Mouse (Mus musculus) c-Kit-positive CD71-negative TER-119-negative erythroid progenitor cells, embryonic 14.5 days (primary cell): ENCODE data around the gene Chrna9.
A peak's percentile ranks its signal among the peaks of the same experiment; 100 is the strongest.

Source experiments
- DNase-seq: peaks from one replicate; pipeline ENCODE4 v3.0.0-alpha.2; 2013; ENCODE audit warnings: low read depth

The Chrna9 gene

GRCm38 (mm10) chr5:65919326-65919725, 15.4 kb upstream of the Chrna9 start:
- no peak for DNase-seq

- no peak for DNase-seq
Measured at GRCm38 (mm10) chr5:65919904-65920303, 14.8 kb upstream of the Chrna9 start.

- no peak for DNase-seq
Measured at GRCm38 (mm10) chr5:65920701-65921426, 13.9 kb upstream of the Chrna9 start.

- no peak for DNase-seq
Measured at GRCm38 (mm10) chr5:65921477-65922138, 13.1 kb upstream of the Chrna9 start.

DNA sequence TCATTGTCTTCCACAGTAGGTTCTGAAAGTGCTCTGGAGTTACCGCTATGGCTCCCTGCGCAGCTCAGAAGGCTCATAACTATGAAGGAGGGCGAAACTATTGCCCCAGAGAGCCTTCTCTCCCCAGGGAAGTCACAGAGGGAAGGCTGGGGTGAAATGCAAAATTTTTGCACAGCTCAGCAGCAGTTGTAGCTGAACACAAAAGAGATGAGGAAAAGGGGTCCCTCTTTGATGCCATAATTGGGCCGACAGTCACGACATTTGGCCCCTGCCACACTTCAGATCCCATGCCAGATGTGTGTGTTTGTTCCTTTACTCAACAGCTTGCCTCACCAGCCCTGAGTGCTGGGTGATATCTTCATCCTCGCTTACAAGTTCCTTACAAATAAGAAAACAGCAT, 8.1 kb upstream of the Chrna9 start:
- no peak for DNase-seq

DNA sequence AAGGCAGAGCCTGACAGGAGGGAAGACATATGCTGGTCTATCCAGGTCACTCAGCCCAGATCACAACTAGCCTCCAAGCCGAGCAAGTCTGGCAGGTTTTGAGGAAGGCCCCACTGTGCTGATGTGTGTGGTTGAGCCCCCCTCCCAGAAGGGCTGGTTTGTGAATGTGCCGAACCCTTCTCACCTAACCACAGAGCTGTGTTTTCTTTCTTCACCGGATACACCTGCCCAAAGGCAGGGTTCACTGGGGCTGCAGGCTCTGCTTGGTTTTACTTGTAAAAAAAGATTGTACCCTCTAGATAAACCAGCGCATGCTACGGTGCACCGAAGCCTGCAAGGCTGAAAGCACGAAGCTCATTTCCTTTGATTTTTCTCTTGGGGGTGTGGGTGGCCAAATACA, 5.6 kb upstream of the Chrna9 start:
- peak; percentile 49 for DNase-seq

GRCm38 (mm10) chr5:65930171-65930570, 4.5 kb upstream of the Chrna9 start:
- DNase-seq = no peak

- DNase-seq = no peak
Measured at GRCm38 (mm10) chr5:65933258-65933657, 1.5 kb upstream of the Chrna9 start.

DNA sequence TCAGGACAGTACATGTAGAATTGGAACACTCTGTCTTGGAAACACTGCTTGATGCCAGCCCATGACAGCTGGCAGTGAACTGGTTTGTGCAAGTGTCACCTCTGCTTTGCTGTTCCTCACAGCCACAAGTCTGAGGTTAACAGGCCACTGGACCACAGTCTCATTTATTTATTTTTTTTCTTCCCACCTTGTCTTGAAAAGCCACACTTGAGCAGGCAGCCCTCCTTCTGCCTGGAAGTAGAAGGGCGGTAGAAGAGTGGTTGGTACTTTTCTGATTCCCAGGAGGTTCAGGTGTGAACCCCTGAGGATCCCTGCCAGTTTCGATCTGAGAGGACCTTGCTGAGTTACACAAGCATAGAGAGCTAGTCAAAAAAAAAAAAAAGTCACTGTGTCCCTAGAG, 957 bp upstream of the Chrna9 start:
- DNase-seq = no peak

- DNase-seq = no peak
Measured at GRCm38 (mm10) chr5:65937011-65937726, 2.4 kb downstream of the Chrna9 start.

DNA sequence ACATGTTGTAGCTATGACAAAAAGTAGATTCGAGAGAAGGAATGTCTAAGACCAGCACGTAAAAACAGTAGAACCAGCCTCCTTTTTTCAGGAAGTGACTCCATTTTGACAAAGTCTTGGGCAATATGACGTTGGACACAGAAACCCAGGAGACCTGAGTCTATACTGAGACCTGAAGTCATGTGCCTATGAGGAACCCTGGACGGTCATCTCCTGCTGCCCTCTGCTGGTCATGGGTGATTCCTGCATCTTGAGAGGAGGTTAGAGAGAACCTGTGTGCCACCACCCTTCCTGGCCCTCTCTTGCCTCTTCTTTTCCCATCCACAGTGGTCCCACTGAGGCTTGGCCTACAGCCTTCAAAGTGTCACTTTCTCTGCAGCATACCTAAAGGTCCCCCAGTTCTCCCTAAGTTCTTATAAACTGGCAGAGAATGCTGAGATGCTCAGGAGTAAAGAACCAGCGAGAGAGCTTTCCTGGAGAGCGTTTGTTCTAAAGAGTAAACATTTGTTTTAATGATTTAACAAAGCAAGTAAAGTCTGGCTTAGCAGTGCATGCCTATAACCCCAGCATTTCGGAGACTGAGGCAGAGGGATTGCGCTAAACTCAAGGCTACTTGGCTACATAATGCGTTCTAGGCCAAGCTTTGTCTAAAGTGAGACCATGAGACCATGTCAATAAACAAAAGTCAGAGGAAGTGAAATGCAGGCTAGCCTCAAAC, 3.4 kb downstream of the Chrna9 start:
- DNase-seq = peak; percentile 86

- no peak for DNase-seq
Measured at GRCm38 (mm10) chr5:65941145-65941544, 6.4 kb downstream of the Chrna9 start.

- DNase-seq = no peak
Measured at GRCm38 (mm10) chr5:65949822-65950221, 15.1 kb downstream of the Chrna9 start.

DNA sequence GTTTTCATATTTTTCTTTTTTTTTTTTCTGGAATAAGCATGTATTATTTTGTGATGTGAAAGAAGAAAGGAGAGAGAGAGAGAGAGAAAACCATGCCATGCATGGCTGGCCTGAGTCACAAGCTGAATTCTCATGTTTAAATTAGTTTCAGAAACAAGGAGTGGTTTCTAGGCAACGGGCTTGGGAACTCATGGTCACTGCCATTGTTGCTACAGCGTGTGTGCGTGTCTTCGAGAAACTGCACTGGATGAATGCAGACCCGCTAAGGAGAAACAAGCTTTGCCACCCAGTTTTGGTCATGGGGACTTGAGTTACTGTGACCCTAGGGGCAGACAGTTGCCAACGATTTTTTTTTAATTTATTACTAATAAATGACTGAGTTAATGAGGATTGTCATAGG, 15.5 kb downstream of the Chrna9 start:
- no peak for DNase-seq

DNA sequence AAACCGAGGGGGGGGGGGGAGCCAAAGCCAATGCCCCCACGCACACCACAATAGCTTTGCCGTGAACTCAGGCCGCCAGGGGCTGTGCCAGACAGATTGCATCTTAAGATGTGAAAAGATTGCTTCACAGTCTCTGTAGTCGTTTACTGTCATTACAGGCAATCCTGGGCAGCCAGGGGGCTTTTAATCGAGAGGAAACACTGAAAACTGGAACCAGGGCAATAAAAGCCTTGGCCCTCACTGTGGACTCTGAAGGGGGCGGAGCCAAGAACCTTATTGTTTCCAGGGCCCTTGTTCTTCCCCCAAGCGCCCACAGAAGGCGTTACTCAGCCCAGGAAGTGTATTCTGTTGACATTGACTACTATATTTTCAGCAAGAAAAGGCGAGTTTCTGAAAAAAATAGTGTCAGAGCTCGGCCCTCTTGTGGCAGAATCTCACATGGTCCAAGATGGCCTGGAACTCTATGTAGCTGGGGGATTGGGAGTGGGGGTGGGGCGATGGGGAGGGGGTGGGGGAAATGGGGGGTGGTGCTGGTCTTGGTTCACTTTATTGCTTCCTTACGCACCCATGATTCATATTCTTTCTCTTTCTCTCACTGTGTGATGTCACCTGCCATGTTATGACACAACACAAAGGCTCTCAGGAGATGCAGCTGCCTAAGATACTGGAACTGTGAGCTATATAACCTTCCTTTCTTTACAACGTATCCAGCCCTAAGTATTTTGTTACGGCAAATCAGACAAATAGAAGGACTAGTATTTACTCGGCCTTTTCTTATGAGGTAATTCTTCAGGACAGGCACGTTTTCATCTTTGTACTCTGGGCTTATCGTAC, 16.2 kb downstream of the Chrna9 start:
- no peak for DNase-seq

- DNase-seq = no peak
Measured at GRCm38 (mm10) chr5:65951513-65951909, 16.8 kb downstream of the Chrna9 start.

DNA sequence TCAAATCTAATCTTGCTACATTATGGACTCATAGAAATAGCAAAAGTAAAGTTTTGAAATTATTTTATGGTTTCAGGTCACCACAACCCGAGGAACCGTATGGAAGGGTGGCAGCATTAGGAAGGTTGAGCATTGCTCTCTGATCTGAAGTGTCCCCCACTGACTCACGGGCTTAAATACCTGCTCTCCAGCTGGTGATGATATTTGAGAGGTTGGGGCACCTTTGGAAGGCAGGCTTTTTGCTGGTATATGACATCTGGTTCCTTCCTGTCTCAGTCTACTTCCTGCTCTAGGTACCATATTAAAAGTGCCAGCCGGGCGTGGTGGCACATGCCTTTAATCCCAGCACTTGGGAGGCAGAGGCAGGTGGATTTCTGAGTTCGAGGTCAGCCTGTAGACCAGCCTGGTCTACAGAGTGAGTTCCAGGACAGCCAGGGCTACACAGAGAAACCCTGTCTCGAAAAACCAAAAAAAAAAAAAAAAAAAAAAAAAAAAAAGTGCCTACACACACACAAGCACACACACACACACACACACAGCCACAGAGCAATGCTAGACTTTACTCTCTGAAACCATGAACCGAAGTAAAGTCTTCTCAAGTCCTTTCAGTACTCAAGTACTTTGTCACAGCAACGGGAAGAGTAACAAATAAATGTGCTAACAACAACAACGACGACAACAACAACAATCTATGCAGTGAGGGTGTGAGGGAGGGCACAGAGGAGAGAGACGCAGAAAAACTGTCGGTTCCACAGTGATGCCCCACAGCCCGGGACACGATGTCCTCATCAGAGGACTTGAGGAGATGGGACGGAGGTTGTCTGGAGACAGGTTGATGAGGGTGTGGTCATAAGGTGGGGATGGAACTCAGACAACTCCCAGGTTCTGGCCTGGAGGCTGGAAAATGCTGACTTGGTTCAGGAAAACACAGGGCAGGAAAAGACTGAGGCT, 19.7 kb downstream of the Chrna9 start:
- no peak for DNase-seq

GRCm38 (mm10) chr5:65955343-65956143, 20.8 kb downstream of the Chrna9 start:
- DNase-seq = peak; percentile 84

DNA sequence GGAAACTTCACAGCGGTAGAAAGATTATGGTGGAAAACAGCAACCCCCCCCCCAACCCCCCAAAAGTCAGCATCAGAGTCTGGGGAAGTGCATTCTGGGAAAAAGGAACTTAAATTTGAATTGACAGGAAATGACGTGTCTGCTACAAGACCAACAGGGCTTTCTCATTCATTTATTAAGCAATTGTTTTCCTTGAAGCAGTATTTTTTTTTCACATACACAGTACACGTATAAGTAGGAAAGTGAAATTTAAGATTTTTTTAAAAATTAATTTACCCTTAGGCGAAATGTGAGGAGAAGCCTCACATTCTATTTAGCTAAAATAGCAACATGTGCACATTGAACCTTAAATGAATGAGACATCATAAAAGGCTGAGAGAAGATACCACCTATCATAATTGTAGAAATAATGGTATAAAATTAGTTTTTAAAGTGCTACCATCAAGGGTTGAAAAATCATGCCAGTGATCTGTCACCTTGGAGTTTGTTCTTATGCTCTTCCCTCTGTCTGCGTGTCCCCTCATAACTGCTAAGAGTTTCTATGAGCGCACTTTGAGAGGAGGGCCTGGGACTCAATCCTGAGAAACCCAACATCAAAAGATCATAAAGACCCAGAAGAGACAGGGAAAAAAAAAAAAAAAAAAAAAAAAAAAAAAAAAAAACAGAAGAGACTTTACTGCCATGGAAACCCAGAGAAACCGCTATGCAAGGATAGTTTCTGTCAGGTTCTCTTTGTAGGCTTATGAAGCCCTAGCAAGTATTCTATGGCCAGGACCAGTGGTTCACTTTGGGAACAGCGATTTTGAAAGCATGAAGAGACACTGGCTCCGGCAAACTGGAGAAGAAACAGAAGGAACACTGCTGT, 21.7 kb downstream of the Chrna9 start:
- no peak for DNase-seq
